Mouse (Mus musculus): ENCODE measurements around the gene Dnpep. TPM values are rescaled to one million over a fixed set of nuclear protein-coding genes. Genes with fewer than 3 reads are reported as not detected.
A peak's percentile ranks its signal among the peaks of the same experiment; 100 is the strongest.

Dnpep gene
- polyA plus RNA-seq, 1 experiment = 134 TPM

- Histone ChIP-seq H3K4me3 (ENCODE audit: insufficient read depth, poor library complexity, severe bottlenecking) (no peak overlapping the region), H3K36me3 (ENCODE audit: control insufficient read depth, insufficient read depth) (no peaks in the 10 kb centered on the region), H3K79me2 (ENCODE audit: control insufficient read depth, insufficient read depth) (no peaks in the 10 kb centered on the region), H3K27me3 (ENCODE audit: control insufficient read depth, insufficient read depth, insufficient read length) (no peaks in the 10 kb centered on the region), H3ac (ENCODE audit: control insufficient read depth, insufficient read length, low read depth) (no peak overlapping the region), H3K79me3 (ENCODE audit: low read depth) (no peaks in the 10 kb centered on the region)
- TF ChIP-seq CTCF (IDR thresholded peaks at IDR 0.05; ENCODE audit: control insufficient read depth, insufficient read depth, insufficient read length) (no peak), MYOG (IDR thresholded peaks at IDR 0.05; ENCODE audit: control insufficient read depth, extremely low read depth, insufficient read length) (no peak), USF1 (IDR thresholded peaks at IDR 0.05; ENCODE audit: low read depth) (no peak), FOSL1 (IDR thresholded peaks at IDR 0.05; ENCODE audit: insufficient read depth, low read length, poor library complexity, severe bottlenecking) (no peak), MAX (IDR thresholded peaks at IDR 0.05) (no peak), CEBPB (IDR thresholded peaks at IDR 0.05; ENCODE audit: low read depth) (no peak), MYOD1 (IDR thresholded peaks at IDR 0.05; ENCODE audit: control insufficient read depth, insufficient read length, low read depth) (no peak)
Observed at GRCm38 (mm10) chr1:75339337-75339736, 21.5 kb upstream of the Dnpep start.

- no peak overlapping the region for H3ac ChIP-seq (ENCODE audit: control insufficient read depth, insufficient read length, low read depth)
- H3K79me2 ChIP-seq (ENCODE audit: control insufficient read depth, insufficient read depth) = no peaks in the 10 kb centered on the region
- H3K79me3 ChIP-seq (ENCODE audit: low read depth) = no peaks in the 10 kb centered on the region
- H3K27me3 ChIP-seq (ENCODE audit: control insufficient read depth, insufficient read depth, insufficient read length) = no peaks in the 10 kb centered on the region
- TF ChIP-seq USF1 (IDR thresholded peaks at IDR 0.05; ENCODE audit: low read depth) (no peak), FOSL1 (IDR thresholded peaks at IDR 0.05; ENCODE audit: insufficient read depth, low read length, poor library complexity, severe bottlenecking) (peak; percentile 19), MYOG (IDR thresholded peaks at IDR 0.05; ENCODE audit: control insufficient read depth, extremely low read depth, insufficient read length) (no peak)
- no peaks in the 10 kb centered on the region for H3K36me3 ChIP-seq (ENCODE audit: control insufficient read depth, insufficient read depth)
- no peak overlapping the region for H3K4me3 ChIP-seq (ENCODE audit: insufficient read depth, poor library complexity, severe bottlenecking)
Observed at GRCm38 (mm10) chr1:75338091-75338694, 20.4 kb upstream of the Dnpep start.

- Histone ChIP-seq H3K79me2 (ENCODE audit: control insufficient read depth, insufficient read depth) (no peaks in the 10 kb centered on the region), H3K79me3 (ENCODE audit: low read depth) (no peaks in the 10 kb centered on the region), H3K36me3 (ENCODE audit: control insufficient read depth, insufficient read depth) (no peaks in the 10 kb centered on the region), H3ac (ENCODE audit: control insufficient read depth, insufficient read length, low read depth) (no peak overlapping the region), H3K4me3 (ENCODE audit: insufficient read depth, poor library complexity, severe bottlenecking) (no peak overlapping the region), H3K27me3 (ENCODE audit: control insufficient read depth, insufficient read depth, insufficient read length) (no peaks in the 10 kb centered on the region)
- TF ChIP-seq MYOG (IDR thresholded peaks at IDR 0.05; ENCODE audit: control insufficient read depth, extremely low read depth, insufficient read length) (no peak), FOSL1 (IDR thresholded peaks at IDR 0.05; ENCODE audit: insufficient read depth, low read length, poor library complexity, severe bottlenecking) (no peak), CTCF (IDR thresholded peaks at IDR 0.05; ENCODE audit: control insufficient read depth, insufficient read depth, insufficient read length) (no peak), USF1 (IDR thresholded peaks at IDR 0.05; ENCODE audit: low read depth) (no peak), CEBPB (IDR thresholded peaks at IDR 0.05; ENCODE audit: low read depth) (no peak), MYOD1 (IDR thresholded peaks at IDR 0.05; ENCODE audit: control insufficient read depth, insufficient read length, low read depth) (no peak), MAX (IDR thresholded peaks at IDR 0.05) (no peak)
Observed at GRCm38 (mm10) chr1:75337097-75337496, 19.3 kb upstream of the Dnpep start.

- Histone ChIP-seq H3ac (ENCODE audit: control insufficient read depth, insufficient read length, low read depth) (no peak overlapping the region), H3K79me3 (ENCODE audit: low read depth) (no peaks in the 10 kb centered on the region), H3K4me3 (ENCODE audit: insufficient read depth, poor library complexity, severe bottlenecking) (no peak overlapping the region), H3K79me2 (ENCODE audit: control insufficient read depth, insufficient read depth) (no peaks in the 10 kb centered on the region), H3K36me3 (ENCODE audit: control insufficient read depth, insufficient read depth) (no peaks in the 10 kb centered on the region), H3K27me3 (ENCODE audit: control insufficient read depth, insufficient read depth, insufficient read length) (no peaks in the 10 kb centered on the region)
- TF ChIP-seq FOSL1 (IDR thresholded peaks at IDR 0.05; ENCODE audit: insufficient read depth, low read length, poor library complexity, severe bottlenecking) (no peak), CEBPB (IDR thresholded peaks at IDR 0.05; ENCODE audit: low read depth) (no peak), CTCF (IDR thresholded peaks at IDR 0.05; ENCODE audit: control insufficient read depth, insufficient read depth, insufficient read length) (no peak), MYOD1 (IDR thresholded peaks at IDR 0.05; ENCODE audit: control insufficient read depth, insufficient read length, low read depth) (no peak), MYOG (IDR thresholded peaks at IDR 0.05; ENCODE audit: control insufficient read depth, extremely low read depth, insufficient read length) (no peak), MAX (IDR thresholded peaks at IDR 0.05) (no peak), USF1 (IDR thresholded peaks at IDR 0.05; ENCODE audit: low read depth) (no peak)
Observed at GRCm38 (mm10) chr1:75336461-75336860, 18.7 kb upstream of the Dnpep start.

GRCm38 (mm10) chr1:75331271-75331670 lies 13.5 kb upstream of the Dnpep start:
- Histone ChIP-seq H3ac (ENCODE audit: control insufficient read depth, insufficient read length, low read depth) (no peak overlapping the region), H3K36me3 (ENCODE audit: control insufficient read depth, insufficient read depth) (no peaks in the 10 kb centered on the region), H3K79me3 (ENCODE audit: low read depth) (no peaks in the 10 kb centered on the region), H3K79me2 (ENCODE audit: control insufficient read depth, insufficient read depth) (no peaks in the 10 kb centered on the region), H3K27me3 (ENCODE audit: control insufficient read depth, insufficient read depth, insufficient read length) (no peaks in the 10 kb centered on the region), H3K4me3 (ENCODE audit: insufficient read depth, poor library complexity, severe bottlenecking) (no peak overlapping the region)
- TF ChIP-seq MYOD1 (IDR thresholded peaks at IDR 0.05; ENCODE audit: control insufficient read depth, insufficient read length, low read depth) (no peak), USF1 (IDR thresholded peaks at IDR 0.05; ENCODE audit: low read depth) (no peak), FOSL1 (IDR thresholded peaks at IDR 0.05; ENCODE audit: insufficient read depth, low read length, poor library complexity, severe bottlenecking) (no peak), CEBPB (IDR thresholded peaks at IDR 0.05; ENCODE audit: low read depth) (no peak), MYOG (IDR thresholded peaks at IDR 0.05; ENCODE audit: control insufficient read depth, extremely low read depth, insufficient read length) (no peak), MAX (IDR thresholded peaks at IDR 0.05) (no peak), CTCF (IDR thresholded peaks at IDR 0.05; ENCODE audit: control insufficient read depth, insufficient read depth, insufficient read length) (no peak)

- Histone ChIP-seq H3ac (ENCODE audit: control insufficient read depth, insufficient read length, low read depth) (no peak overlapping the region), H3K79me2 (ENCODE audit: control insufficient read depth, insufficient read depth) (no peaks in the 10 kb centered on the region)
- TF ChIP-seq CTCF (IDR thresholded peaks at IDR 0.05; ENCODE audit: control insufficient read depth, insufficient read depth, insufficient read length) (no peak), MAX (IDR thresholded peaks at IDR 0.05) (no peak), MYOD1 (IDR thresholded peaks at IDR 0.05; ENCODE audit: control insufficient read depth, insufficient read length, low read depth) (no peak), USF1 (IDR thresholded peaks at IDR 0.05; ENCODE audit: low read depth) (no peak), MYOG (IDR thresholded peaks at IDR 0.05; ENCODE audit: control insufficient read depth, extremely low read depth, insufficient read length) (no peak), CEBPB (IDR thresholded peaks at IDR 0.05; ENCODE audit: low read depth) (no peak), FOSL1 (IDR thresholded peaks at IDR 0.05; ENCODE audit: insufficient read depth, low read length, poor library complexity, severe bottlenecking) (no peak)
Observed at GRCm38 (mm10) chr1:75327461-75327860, 9.7 kb upstream of the Dnpep start.

More at GRCm38 (mm10) chr1:75327461-75327860, 9.7 kb upstream of the Dnpep start:
- Histone ChIP-seq H3K4me3 (ENCODE audit: insufficient read depth, poor library complexity, severe bottlenecking) (no peak overlapping the region), H3K36me3 (ENCODE audit: control insufficient read depth, insufficient read depth) (no peaks in the 10 kb centered on the region), H3K27me3 (ENCODE audit: control insufficient read depth, insufficient read depth, insufficient read length) (no peaks in the 10 kb centered on the region), H3K79me3 (ENCODE audit: low read depth) (no peaks in the 10 kb centered on the region)
